In the genomic region with DNA sequence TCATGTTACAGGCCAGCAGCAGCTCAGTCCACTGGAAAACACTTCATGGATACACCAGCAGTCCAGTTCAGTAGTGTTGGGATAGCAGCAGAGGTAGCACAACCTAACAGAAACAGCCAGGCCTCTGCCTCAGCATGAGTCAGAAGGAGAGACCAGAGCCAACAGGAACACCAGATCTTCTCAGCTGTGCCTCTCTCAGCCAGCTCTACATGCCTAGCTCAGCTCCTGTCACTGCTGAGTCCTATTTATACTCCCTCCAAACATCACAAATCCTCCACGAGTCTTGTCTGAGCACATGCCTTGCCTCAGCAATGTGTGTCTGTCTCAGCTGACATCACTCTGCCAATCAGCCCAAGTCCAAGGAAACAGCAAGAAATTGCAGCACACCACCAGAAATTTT, we compare ENCODE assay signal across 16 mouse cellular contexts.
"Had no signal": no experiment of that assay in that cellular context is flagged by ENCODE, and none has a peak within 500 bp of the region (broad histone marks: within the 10 kb centered on the region; RNA-seq: fewer than 3 reads in every experiment).

No protein-coding gene starts in this region.

- ATAC-seq: liver, embryonic 12.5 days had no signal

- DNase-seq: kidney, postnatal 14 days; lung, embryonic 14.5 days; lung, postnatal 10 days; lung, postnatal 4 days; midbrain, embryonic 14.5 days; retina, postnatal 1 day; right cerebral cortex, postnatal 4 days; thymus, adult 2 months; thymus, postnatal 25 days had no signal

- H3K4me1 ChIP-seq: kidney, embryonic 15.5 days; limb, embryonic 15.5 days; liver, embryonic 12.5 days; midbrain, embryonic 10.5 days; neural tube, embryonic 13.5 days; stomach, embryonic 15.5 days had no signal

- H3K27me3 ChIP-seq: liver, embryonic 12.5 days; neural tube, embryonic 13.5 days; stomach, embryonic 15.5 days had no signal

- H3K36me3 ChIP-seq: kidney, embryonic 15.5 days; limb, embryonic 15.5 days; liver, embryonic 12.5 days; midbrain, embryonic 10.5 days; neural tube, embryonic 13.5 days; stomach, embryonic 15.5 days had no signal

- H3K27ac ChIP-seq: kidney, embryonic 15.5 days; left cerebral cortex, adult 2 months; limb, embryonic 15.5 days; liver, embryonic 12.5 days; midbrain, embryonic 10.5 days; neural tube, embryonic 13.5 days; stomach, embryonic 15.5 days had no signal

- H3K9ac ChIP-seq: kidney, embryonic 15.5 days; limb, embryonic 15.5 days; liver, embryonic 12.5 days; lung, embryonic 14.5 days; neural tube, embryonic 13.5 days; stomach, embryonic 15.5 days had no signal

- H3K4me2 ChIP-seq: kidney, embryonic 15.5 days; limb, embryonic 15.5 days; liver, embryonic 12.5 days; lung, embryonic 14.5 days; neural tube, embryonic 13.5 days; stomach, embryonic 15.5 days had no signal

- H3K4me3 ChIP-seq: kidney, embryonic 15.5 days; left cerebral cortex, adult 2 months; limb, embryonic 15.5 days; liver, embryonic 12.5 days; midbrain, embryonic 10.5 days; neural tube, embryonic 13.5 days; stomach, embryonic 15.5 days had no signal

- H3K9me3 ChIP-seq: kidney, embryonic 15.5 days; limb, embryonic 15.5 days; liver, embryonic 12.5 days; midbrain, embryonic 10.5 days; neural tube, embryonic 13.5 days; stomach, embryonic 15.5 days had no signal
